Mouse (Mus musculus): ENCODE measurements around the gene Rab3ip. TPM values are rescaled to one million over a fixed set of nuclear protein-coding genes. Genes with fewer than 3 reads are reported as not detected.
A peak's percentile ranks its signal among the peaks of the same experiment; 100 is the strongest.

The Rab3ip gene
- total RNA-seq, 2 experiments from 2014 or later = 41.2 to 42.9 TPM

DNA sequence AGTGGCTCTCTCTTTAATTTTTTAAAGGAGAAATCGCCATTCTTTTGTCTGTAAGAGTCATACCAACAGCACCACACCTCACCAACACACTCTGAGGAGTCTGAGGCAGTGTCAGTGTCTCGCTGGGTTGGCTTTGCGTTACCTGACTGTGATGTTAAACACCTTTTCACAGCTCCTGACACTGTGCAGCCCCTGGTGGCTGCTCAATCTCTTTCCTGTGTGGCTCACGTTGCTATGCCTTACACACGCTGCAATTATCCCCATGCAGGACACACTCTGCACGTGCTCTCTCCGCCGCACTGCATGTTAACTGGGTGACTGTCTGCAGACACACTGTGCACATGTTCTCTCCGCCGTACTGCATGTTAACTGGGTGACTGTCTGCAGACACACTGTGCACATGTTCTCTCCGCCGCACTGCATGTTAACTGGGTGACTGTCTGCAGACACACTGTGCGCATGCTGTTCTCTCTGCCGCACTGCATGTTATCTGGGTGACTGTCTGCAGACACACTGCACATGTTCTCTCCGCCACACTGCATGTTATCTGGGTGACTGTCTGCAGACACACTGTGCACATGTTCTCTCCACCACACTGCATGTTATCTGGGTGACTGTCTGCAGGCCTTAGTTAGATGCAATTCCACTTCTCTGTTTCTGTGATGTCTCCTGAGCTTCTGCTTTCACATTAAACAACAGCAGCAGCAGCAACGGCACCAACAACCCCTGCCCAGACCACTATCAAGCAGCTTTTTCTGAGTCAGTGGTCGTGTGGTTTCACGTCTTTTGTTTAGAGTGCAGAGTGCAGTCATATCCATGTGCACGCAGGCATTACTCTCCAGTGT, 26.7 kb downstream of the Rab3ip start:
- intact Hi-C loops (cut with DNase I) = no loop called here
- no peak for DNase-seq

DNA sequence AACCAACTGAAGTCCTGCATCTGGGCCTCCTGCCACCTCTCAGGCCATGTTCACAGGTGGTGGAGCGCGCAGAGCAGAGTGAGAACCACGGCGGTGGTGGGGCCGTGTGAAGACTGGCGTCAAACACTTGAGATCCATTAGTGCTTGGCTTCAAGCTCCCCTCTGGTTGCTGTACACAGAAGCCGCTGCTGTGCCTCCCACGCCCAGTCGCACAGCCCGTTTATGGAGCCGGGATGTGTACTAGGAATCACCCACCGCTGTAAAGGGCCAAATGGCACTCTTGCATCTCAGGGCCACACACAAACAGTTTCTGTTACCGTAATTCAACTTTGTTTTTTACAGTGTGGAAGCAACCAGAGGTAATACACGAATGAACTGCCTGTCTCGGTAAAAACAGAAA, 28.4 kb downstream of the Rab3ip start:
- intact Hi-C loops (cut with DNase I) = no loop called here
- DNase-seq = no peak

DNA sequence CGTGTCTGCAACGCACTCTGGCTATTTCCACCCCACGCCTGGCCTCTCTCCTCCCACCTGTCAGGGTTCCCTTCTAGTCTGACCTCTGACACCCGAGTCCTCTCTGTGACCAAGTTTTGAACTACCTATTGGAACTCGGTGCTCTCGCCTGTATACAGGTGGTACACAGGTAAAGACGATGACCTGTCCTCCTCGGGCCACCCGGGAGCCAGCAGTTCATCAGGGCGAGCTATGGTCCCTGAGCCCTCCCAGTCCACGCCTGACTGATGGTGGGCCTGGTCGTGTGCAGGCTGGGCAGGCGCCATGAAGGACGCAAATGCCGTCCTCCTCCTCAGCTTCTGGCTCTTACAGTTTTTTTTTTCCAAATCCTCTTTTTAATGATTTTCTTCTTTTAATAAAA, 29.2 kb downstream of the Rab3ip start:
- DNase-seq = no peak
- intact Hi-C loops (cut with DNase I) = no loop called here

DNA sequence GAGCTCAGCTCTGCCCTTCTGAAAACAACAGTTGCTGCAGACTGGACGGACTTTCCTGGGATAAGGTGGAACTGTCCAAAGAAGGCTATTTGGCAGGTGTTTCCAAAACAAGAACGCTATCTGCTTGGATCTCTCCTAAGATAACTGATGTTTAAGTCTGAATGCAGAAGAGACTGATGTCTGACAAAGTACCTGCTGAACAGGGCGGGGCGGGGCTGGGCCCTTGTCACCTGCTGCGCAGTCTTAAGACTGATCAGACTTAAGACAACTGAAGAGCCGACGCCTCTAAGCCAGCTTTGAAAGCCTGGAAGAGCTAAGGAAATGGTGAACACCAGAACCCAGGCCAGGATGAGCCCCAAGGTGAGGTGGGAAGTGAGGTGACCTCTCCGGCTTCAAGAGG, 29.9 kb downstream of the Rab3ip start:
- DNase-seq = no peak
- intact Hi-C loops (cut with DNase I) = no loop called here

DNA sequence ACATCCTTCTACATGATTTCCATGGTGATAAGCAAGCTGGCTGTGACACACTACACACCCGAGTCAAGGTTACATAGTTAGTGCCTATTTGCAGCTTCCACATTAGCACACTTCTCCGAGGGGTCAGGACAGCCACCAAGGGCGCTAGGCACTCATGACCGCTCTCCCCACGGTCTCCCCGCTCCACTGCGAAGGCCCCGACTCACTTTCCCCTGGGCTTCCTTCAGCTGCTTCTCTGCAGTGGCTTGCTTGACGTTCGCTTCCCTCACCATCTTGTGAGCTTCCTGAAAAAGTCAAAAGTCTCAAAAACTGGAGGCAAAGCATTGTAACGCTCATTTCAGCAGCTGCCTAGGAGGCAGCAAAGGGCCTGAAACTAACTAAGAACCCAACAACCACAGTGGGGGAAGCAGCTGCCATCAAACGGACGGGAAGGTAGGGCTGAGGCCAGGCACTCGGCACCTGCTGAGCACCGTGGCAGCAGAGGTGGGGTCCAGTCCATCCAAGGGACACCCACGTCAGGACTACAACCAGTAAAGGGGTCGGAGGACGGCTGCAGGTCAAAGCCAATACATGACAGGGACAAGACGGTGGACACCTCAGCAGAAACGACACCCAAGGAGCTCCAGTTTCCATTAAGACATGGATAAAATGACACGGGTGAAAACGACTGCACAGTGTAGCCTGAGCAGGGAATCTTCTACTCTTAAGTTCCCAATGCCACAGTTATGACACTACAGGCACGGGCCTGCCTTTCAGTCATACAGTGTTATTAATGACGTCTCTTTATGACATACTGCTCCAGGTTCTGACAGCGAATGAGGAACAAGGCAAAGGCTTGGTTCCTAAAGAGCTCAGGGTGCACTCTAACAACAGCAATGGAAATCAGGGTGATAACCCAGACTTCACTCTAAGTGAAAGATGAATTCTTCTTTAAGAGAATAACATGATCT, 30.9 kb downstream of the Rab3ip start:
- intact Hi-C loops (cut with DNase I) = no loop called here
- no peak for DNase-seq

DNA sequence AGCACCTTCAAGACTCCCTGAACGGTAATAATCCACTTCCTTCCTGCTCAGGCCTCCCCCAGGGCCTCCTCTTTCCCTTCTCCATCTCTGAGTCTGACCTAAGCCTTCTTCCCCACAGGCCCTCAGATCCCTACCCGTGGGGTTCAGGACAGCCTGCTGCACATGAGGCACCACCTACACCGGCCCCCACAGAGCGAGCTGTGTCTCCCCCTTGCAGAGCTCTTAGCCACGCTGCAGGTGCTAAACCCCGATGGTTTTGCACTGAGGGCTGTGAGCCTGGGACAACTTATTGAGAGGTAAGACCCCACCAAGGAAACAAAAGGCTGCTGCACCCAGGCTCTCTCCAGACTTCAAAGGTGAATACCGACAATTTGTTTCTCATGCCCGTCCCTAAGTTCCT, 34.0 kb downstream of the Rab3ip start:
- intact Hi-C loops (cut with DNase I) = no loop called here
- DNase-seq = no peak

DNA sequence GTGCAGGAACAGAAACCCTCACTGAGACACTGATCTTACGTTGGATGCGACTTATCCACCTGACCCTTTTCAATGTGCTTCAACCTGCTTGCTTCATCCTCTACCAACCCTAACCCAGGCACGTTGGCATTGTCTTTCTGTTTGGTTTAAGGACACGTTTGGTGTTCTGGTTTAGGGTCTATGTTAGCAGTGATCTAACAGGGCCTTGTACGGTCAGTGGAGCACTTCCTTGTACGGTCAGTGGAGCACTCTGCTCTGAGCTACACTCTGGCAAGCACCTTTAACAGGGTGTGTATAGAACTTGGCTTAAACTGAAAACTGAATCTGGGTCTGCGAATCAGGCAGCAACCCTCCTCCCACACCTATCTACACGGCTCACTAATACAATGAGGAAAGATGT, 35.3 kb downstream of the Rab3ip start:
- intact Hi-C loops (cut with DNase I) = no loop called here
- DNase-seq = no peak

DNA sequence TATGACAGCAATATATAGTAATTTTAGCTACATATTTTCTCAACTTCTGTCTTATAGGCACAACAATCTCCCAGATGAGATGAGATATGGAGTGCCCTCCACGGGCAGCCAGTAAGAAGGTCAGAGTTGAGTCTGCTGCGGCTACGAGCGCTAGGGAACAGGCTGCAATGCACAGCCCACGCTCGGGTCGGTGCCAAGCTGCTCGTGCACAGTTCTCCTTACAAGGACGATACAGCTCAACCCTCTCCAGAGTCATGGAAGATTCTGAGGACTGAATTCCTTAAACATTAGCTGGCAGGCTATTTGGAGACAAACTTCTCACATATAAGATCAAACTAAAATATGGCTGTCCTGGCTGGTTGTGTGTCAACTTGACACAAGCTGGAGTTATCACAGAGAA, 36.0 kb downstream of the Rab3ip start:
- intact Hi-C loops (cut with DNase I) = no loop called here
- DNase-seq = no peak

DNA sequence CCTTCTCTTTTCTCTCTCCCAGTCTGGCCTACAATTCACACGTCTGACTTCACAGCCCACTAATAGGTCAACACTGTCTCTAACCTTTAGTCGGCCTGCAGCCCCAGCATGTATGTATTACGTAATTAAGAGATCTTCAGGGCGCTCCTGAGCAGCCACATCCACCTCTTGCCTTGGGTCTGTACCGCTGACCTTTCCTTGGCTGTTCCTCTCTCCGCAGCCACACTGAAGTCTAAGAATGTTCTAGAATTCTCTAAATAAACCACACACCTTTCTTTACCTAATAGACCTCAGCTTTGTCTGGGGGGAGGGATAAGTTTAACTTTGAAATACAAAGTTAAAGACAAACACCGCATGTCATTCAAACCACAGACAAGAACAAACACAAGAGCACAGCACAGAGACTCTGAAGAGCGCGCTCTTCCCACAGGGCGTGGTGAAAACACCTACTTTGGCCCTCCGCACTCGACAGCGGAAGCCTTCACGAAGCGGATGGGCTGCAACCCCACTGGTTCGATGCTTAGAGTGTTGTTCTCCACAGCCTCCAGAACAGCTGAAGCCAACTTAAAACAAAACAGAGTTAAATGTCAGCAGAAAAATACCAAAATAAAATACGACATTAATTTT, 36.8 kb downstream of the Rab3ip start:
- DNase-seq = no peak
- intact Hi-C loops (cut with DNase I) = no loop called here

DNA sequence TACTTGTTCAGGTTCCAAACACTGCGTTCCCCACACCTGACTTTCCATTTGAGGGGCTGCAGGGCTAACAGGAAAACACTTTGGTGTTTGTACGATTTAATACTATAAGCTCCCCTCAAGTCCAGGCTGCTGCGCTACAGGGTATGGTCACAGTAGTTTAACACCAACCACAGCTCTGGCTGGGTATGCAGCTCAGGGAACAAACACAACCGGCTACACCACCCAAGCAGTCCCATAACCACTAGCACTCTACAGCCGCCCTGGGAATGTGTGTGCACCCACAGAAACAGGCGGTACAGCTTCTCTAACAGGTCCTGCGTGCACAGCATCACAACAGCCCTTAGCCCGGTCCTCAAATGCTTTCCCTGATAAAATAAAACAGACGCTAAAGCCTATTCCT, 37.7 kb downstream of the Rab3ip start:
- intact Hi-C loops (cut with DNase I) = no loop called here
- DNase-seq = no peak

DNA sequence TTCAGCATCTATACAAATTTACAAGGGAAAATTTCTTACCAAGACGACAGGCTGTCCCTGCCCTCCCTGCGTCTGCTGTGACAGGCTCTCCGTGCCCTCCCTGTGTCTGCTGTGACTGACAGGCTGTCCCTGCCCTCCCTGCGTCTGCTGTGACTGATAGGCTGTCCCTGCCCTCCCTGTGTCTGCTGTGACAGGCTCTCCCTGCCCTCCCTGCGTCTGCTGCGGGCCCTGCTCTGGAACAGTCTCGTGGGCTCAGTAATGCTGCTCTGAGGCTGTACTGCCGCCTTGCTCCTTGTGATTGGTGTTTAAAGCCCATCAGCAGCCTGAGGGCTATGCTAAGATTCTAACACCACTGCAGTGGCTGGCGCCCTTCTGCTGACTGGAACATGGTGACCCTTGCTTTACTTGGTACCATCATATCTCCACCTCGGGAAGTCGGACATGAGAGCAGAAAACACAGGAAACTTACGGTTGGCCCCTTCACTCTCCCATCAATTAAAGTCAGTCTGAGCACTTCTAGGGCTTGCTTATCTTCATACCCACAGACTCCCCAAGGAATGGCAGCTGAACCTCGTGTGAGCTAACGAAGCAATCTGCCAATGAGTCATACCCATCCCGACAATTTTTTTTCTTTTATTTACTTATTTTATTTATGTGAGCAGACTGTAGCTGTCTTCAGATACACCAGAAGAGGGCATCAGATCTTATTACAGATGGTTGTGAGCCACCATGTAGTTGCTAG, 41.5 kb downstream of the Rab3ip start:
- intact Hi-C loops (cut with DNase I) = no loop called here
- DNase-seq = no peak

DNA sequence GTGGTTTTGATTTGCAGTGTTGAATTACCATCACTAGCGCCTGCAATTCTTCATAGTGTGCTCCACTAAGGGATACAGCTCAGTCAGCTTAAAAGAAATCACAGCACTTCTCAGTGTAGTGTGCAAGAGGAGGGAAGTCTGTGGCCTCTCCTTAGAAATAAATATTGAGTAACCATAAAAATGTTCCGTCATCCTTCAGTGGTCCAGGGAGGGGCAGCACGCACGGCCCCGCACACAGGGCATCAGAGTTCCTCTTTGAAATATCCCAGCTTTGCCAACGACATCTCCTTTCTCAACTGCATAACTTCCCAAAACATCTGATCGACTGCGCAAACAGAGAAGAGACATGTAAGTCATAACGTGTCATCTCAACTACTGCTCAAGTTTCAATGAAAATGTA, 43.8 kb downstream of the Rab3ip start:
- no peak for DNase-seq
- intact Hi-C loops (cut with DNase I) = no loop called here

DNA sequence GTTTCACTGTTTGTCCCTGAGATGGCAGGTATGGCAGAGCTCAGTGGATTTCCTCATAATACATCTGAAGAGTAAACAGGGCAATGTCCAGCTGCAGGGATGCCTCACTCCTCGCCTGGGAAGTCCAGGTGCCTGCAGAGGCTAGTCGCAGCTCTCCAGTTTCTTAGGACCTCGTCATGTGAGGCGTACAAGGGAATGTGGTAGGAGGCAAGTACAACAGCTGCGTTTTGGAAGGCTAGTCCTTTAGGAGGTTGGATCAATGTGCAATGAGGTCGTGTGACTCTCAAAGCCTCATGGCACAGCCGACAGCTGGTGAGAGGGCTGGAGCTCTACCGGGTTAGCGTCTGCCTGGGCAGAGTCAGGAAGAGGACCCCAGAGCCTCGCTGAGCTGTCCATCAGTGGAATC, 46.1 kb downstream of the Rab3ip start:
- no peak for DNase-seq
- intact Hi-C loops (cut with DNase I) = no loop called here

DNA sequence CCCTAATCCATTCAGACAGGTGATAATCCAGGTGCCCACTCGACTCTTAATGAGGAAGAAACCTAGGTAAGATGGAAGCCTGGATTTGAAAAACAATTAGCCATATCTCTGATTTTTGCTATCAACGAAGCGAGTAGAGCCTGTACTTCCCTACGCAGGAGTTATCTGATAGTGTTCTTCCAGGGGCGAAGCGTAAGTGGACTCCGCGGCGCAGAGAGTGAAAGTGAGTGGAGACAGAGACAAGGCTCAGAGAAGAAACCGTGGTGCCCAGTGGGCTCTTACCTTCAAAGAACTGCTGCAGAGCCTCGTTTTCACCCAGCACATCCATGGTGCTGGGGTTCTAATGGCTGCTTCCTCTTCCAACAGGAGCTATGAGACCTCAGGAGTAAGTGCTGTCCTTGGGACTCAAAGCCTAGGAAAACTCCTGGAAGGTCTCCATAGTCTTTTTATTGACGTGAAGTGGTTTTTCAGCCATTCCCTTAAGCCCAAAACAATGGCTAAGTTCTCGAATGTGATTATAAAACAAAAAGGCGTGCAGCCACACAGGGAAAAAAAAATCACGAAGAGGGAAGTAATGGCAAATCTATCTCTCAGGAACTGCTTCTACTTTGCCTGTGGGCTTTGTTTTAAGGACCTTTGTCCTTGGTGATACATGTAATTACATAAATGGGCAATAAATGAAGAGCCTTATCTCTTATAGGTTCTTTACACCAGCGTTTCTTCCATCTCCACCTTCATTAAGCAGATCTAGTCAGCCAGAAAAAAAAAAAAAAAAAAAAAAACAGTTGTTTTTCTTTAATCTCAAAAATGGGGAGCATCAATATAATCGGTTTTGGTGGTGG, 54.0 kb downstream of the Rab3ip start, which contains the start of gene Myrfl:
Gene Myrfl (minus strand): TSS at position 584 of the 842 bp plus-strand sequence.
- DNase-seq = no peak
- intact Hi-C loops (cut with DNase I) = loop anchor here (10.0 kb wide), 2 partner anchors 572 to 692 kb away; no protein-coding TSS in a partner anchor

DNA sequence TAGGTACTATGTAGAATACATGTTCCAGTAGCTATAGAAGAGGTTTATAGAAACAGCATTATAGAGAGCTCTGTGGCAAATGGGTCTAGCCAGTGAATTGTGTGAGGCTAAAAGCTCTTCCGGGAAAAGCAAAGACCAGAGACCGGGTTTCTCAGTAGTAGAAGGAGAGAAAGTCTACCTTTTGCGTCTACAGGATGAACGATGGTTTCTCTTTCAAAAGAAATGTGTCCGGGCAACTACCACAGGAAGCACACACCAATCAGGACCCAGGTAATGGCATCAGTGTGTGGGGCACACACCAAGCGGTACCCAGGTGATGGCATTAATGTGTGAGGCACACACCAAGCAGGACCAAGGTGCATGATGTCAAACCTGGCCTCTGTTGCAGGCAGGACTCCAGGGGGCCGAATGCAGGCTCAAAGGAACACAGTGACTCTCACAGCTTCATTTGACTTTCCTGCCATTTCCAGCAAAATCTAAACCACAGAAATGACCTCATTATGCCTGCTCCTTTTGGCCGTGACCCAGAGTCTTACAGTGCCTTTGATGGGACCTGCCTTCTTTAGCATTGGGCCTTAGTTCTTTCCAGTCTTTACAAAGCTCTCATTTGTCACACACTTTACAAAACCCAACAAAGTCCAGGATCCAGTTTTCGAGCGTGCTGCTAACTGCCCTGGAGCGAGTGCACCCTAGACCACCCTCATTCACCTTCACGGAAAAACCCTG, 55.3 kb downstream of the Rab3ip start:
- intact Hi-C loops (cut with DNase I) = loop anchor here (10.0 kb wide), 2 partner anchors 570 to 690 kb away; no protein-coding TSS in a partner anchor
- DNase-seq = no peak

DNA sequence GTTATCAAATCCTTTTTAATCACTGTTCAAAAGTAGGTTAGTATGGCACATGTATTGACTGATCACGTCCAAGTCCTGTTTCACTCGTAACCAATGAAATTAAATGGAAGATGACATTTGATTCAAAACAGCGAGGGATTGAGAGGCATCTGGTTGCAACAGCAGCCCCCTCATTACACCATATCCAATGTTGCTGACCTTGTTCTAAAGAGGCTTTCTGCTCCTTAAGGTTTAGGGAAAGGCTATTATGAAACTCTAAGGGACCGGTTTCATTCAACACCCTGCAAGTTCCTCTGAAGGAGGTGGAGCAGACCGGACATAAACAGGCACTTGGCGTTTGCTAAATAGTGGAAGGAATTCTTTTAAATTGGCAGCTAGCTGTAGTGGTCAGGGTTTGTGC, 56.0 kb downstream of the Rab3ip start:
- DNase-seq = no peak
- intact Hi-C loops (cut with DNase I) = loop anchor here (10.0 kb wide), 2 partner anchors 570 to 690 kb away; no protein-coding TSS in a partner anchor

DNA sequence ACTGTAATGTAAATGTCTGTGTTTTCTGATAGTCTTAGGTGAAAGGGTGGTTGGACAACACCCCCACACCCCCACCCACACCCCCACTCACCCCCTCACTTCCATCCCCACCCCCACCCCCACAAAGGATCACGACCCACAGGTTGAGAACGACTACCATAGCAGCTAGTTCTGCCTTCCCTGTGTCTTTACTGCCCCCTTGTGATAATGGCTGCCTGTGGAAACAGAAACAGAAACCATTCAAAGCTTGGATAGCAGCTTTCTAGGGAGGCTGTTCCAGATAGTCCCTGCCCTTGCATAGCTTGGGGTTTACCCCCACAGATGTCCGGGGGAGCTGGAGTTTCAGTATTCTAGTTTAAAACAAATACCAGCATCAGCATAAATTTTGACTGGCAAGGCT, 56.8 kb downstream of the Rab3ip start:
- intact Hi-C loops (cut with DNase I) = loop anchor here (10.0 kb wide), 2 partner anchors 569 to 689 kb away; no protein-coding TSS in a partner anchor
- peak; percentile 49 for DNase-seq

DNA sequence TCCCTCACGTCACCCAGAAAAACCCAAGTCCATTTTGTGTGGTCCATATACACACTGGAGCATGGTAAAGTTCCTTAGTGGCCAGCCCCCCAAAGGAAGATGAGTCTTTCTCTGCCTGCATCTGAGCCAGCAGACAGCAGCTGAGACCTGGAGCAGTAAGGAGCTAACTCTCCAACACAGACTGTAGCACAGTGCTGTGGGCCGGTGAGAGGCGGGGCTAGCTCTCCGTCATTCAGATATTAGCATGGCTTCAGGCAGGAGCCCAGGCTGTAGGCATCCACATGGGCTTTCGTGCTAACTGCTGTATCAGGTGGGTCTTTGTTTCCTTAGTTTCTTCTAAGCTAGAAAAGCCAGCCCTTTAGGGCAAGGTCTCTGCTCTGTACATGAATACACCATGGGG, 60.0 kb downstream of the Rab3ip start:
- intact Hi-C loops (cut with DNase I) = loop anchor here (10.0 kb wide), 2 partner anchors 566 to 686 kb away; no protein-coding TSS in a partner anchor

DNA sequence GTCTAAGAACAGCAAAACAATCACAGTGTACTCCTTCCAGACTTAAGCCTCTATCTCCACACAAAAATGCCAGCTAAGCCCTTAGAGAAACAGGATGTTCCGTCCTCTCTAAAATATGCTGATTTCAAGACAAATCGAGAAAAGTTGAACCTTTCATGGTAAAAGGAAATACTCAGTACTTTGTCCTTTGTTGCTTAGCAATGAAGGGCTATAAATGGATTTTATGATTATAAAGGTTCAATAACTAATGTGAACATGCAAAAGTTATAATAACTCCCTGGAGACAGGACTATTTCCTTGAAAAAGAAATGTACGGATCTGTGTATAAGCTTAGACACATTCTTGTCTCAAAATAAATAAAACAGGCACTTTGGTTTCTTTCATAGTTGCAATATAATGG, 66.0 kb downstream of the Rab3ip start:
- intact Hi-C loops (cut with DNase I) = no loop called here
- DNase-seq = no peak

More for the DNA sequence above, 60.0 kb downstream of the Rab3ip start:
- DNase-seq = peak; percentile 36

All from left cerebral cortex, postnatal 4 days (tissue).